Mouse (Mus musculus): ENCODE data around the gene Lamc2.

Gene Lamc2

DNA sequence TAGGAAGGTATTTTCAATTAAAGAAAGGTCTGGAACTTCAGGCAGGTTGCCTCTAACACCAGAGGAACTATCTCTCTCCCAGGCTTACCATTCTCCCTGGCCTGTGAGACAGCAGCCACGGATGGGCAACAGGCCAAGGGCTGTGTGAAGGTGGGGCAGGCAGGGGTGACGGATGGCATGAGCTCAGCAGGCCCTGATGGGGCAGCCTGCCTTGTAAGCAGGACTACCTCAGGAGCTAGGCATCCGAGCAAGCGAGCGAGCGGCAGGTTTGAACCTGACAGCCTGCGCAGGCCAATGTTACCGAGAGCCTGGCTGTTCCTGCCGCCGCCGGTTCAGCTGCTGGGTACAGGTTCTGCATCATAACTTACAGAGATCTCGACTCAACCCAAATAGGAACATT, 11.4 kb downstream of the Lamc2 start:
- peak; percentile 42 for DNase-seq

DNA sequence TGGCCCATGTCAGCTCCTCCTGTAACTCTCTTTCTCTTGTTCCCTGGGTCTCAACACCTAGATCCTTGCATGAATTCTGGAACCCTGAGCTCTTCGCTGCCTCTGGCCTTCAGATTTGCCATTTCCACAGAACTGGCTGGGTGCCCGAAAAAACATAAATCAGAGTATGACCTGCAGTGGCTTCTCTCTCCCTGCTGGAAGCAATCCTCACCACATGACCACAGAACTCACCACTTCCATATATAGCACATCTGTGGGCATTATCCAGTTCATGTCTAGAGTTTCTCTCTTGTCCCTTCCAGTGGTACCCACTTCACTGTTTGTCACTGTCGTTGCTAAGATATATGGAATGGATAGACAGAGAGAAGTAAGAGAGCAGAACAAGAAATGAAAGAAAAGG, 13.0 kb downstream of the Lamc2 start:
- no peak for DNase-seq

DNA sequence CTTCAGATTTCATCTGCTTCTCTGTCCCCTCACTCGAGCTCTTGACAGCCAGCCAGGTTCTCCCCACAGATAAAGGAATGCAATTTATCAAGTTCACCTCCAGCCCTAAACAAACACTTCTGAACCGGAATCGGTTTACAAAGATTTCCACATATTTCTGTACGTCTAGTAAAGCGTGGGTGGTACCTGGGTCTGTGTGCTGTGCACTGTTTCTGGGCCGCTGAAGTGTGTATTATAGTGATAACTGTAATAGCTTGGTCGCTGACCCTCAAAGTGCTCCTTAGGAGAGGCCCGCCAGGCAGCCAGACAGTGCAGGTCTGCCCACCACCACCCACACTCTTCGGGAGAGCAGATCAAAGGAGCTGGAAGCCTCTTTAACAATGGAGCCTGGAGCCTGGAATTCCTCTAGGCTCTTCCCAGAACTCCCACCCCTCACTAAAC, 13.9 kb downstream of the Lamc2 start:
- no peak for DNase-seq

DNA sequence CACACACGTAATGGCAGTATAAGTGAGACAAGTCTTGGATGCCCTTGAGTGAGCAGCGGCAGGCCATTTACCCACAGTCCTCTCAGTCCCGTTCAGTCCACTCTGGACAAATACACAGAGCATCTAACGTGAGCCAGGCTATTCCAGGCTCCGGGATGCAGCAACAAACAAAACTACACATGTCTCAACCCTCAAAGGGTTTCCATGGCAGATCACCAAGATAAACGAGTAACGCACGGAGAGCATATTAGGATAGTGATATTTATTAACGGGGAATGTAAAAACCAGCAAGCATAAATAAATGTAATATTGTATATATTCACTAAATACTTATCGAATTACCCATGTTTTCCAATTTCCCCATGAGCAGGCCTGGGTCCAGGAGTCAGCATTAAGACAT, 15.2 kb downstream of the Lamc2 start:
- DNase-seq, result no peak

DNA sequence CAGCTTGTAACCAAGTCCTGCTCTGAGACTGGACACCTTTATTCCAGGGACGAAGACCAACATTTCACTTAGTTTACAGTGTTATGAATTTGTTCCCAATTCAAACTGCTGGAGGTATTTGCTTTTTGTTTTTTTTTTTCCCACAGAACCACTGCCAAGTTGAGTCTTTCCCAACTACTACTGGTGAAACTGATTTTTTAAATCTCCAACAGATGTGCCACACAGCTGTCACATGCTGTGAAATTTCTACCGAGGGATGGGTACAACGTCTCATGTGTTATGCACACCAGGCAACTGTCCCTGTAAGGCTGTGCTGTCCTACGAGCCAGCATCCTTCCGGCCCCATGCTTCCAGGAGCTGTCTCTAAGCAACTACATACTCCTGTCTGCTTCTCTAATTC, 18.0 kb downstream of the Lamc2 start:
- no peak for DNase-seq

DNA sequence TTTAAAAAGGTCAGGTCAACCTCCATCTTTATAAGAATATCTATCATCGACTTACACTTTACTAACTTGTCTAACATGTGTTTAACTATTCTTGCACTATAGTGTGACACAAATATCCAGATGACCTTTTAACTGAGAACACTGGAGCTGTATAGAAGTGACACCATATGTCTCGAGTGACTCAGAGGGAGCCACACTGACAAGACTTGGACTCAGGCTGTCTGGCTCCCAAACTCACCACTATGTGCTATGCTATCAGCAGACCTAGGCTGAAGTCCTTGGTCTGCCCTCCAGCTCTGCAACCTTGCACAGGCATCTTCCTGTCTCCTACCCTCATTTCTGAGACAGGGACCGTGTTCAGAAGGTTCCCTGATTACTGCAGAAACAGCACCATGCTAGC, 22.4 kb downstream of the Lamc2 start:
- no peak for DNase-seq

DNA sequence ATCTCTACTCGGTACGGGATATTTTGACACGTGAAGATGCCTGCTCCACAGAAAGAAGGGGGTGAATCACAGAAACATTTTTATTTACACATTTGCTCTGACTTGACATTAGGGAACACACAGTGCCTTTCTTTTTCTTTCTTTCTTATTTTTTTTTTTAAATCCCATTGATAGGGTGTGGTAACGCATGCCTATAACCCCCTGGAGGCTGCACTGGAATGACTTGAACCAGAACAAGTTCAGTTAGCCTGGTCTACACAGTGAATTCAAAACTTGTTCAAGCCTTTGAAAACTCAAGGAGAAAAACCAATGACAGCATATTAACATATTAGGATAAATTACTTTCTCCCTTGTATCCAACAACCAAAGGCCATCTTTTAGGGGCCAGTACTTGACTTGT, 27.1 kb downstream of the Lamc2 start:
- no peak for DNase-seq

DNA sequence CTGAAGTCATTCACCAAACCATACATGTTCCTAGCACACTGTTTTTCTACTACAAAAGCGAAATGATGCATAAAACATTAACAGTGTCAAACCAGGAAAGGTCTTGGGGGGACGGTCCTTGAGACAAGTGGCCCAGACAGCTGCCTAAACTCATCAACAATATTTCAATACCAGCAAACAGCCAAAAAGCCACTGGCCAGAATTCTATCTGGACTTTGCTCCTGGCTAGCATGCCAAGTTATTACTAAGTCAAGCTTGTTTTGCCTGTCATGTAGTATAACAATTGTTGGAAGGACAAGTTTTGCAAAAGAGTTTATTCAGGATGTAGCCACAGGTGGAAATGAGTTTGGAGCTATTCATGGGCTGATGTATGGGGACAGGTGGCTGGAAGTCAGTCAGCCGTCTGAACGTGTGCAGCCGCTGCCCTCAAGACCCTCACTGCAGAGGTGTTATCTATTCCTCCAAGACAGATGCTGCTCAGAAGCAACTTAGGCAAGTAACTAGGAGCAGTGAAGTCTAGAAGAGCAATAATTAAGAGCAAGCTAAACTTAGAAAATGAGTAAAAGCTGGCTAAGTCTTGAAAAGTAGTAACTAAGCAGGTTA, 29.1 kb downstream of the Lamc2 start:
- no peak for DNase-seq

DNA sequence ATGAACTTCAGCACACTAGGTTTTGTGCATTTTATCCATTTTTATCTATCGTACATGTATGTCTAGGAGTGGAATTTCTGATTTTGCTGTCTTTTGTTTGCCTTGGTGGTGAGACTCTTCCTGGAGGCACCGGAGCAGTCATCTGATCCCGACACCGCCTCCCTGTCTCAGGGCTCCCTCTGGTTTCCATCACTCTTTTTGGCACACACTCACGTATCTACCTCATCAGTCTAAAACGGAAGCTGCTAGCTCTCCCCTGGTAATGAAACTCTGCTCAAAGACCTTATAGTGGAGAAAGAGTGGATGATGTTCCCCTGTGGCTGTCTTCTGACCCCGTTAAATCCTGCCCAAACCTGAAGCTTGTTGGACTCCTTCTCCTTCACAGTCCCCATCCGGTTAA, 30.9 kb downstream of the Lamc2 start:
- no peak for DNase-seq

DNA sequence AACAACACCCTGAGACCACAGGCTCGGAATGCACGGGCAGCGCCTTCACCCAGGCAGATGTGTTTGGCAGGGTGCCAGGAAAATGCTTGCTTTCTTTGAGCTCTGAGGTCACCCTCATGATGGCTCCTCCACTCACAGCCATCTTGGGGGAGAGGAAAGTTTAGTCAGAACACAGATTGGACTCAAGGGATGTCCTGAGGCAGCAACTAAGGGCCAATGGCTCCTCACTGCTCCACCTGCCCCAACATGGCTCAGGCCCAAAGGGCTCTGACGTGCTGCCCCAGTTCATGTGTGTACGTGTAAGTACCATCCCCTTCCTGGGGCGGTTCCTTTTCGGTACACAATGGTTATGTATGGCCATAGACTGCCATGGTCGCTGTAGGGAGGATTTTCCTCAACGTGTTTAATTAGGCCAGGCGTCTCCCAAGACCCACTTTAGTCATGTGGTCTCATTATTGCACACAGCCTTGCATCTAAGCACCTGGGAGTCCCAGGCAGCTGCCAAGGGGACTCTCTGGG, 32.6 kb downstream of the Lamc2 start:
- no peak for DNase-seq

DNA sequence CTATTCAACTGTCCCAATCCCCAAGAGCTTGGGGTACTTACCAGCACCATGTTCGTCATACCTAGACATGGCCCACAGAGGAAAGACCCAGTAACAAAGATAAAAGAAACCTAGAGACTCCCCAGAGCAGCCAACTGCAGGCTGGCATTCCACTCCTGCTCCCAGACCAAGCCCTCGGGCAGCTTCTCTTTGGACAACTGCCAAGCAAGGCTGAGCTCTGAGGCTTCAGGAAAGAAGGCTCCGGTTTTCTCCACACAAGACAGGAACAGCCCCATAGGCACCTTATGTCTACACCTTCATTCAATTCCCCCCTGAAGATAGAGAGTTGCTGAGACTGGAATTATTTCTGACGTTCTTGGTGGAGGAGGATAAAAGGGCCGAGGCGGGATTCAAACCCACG, 33.7 kb downstream of the Lamc2 start:
- DNase-seq, result no peak

DNA sequence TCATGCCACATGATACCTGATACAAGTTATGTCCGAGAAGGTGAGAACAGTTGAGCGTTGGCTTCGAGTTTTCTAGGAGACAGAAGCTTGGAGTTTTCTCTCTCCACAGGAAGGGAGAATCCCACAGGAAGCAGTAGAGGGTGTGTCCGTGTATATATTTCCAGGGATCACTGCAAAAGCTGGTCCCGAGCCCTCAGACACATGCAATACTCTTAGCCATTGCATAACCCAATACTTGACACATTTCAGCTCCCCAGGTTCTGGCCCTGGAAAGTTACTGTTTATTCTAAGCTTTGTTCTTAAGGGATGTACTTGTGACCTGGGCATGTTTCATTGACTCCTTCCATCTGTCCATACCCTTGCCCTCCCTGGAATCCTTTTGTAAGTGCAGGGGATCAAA, 40.5 kb downstream of the Lamc2 start:
- no peak for DNase-seq

DNA sequence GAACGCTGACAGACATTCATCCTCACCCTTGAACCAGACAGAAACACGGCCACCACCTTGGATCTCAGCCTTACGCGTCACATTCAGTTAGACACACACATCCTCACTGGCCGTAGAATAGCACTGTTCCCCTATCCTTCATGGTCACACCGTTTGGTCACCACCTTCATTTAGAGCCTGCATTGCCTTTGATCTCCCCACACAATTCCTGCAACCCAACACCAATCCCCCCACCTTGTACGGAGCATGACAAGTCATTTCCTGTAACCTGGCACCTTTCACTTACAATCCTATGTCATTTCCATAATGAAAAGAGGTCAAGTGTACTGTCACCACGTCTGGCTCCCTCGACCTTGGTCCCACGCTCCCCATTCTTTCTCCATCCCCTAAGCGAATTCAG, 42.2 kb downstream of the Lamc2 start:
- no peak for DNase-seq

DNA sequence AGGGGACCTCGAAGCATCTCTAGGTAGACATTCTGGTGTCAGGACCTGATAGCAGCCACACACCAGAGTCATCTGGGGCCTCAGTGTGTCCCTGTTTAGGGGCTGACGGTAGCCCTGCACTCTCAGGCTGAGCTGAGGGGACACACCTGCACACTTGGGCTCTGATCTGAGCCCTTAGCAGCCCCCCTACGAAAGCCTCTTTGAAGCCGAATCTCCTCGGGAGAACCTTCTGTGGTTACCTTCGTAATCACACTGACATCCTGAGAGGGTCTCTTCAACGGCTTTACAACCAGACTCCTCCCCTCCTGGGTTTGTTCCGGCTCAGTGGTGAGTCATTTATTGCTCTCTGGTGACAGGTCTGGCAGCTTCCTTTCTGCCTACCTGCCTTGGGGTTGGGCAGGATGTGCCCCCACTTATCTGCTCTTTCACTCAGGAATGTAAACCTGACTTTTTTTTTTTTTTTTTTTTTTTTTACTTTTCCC, 45.5 kb downstream of the Lamc2 start:
- no peak for DNase-seq

DNA sequence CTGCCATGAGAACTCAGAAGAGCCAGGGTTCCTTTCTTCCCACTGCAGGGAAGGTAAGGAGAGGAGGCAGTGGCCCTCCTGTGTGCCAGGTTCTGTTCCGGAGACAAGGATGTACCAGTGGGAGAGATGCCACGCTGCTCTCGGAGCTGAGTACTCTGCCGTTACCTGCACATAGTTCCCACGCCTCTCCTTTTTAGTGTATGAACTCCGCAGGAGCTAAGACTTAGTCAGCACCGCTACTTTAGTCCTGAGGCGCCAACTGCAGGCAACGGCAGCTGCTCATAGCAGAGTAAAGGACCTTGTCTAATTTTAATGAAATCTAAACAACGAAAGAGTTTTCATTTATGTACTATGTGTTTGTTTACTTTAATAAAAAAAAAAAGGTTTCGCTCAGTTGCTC, 46.0 kb downstream of the Lamc2 start:
- no peak for DNase-seq

DNA sequence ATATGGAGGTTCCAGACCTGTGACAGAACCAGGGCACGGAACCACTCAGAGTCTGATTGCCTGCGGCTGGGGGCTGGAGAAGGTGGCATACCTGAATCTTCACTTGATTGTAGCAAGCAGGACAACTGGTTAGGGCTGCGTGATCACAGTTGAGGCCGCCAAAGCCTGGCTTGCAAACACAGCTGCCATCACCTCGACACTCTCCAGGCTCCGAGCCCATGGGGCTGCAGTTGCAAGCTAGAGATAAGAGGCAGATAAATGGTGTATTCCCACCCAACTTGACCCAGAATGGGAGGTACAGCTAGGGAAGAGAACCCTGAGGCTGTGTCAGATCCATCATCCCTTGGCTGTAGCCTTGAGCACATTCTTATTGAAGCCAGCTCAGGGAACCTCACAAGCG, 46.6 kb downstream of the Lamc2 start:
- DNase-seq, result no peak

DNA sequence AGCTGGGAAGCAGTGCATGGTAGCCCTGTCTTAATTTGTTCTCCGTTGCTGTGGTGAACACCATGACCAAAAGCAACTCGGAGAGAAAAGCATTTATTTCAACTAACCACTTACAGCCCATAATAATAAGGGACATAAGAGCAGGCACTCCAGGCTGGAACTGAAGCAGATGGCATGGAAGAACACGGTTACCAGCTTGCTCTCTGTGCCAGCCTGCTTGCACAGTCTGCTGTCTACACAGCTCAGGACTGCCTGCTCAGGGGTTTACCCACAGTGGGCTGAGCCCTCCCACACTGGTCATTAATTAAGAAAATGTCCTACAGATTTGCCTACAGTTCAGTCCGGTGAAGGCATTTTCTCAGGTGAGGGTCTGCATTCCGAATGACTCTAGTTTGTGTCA, 47.8 kb downstream of the Lamc2 start:
- DNase-seq, result no peak

DNA sequence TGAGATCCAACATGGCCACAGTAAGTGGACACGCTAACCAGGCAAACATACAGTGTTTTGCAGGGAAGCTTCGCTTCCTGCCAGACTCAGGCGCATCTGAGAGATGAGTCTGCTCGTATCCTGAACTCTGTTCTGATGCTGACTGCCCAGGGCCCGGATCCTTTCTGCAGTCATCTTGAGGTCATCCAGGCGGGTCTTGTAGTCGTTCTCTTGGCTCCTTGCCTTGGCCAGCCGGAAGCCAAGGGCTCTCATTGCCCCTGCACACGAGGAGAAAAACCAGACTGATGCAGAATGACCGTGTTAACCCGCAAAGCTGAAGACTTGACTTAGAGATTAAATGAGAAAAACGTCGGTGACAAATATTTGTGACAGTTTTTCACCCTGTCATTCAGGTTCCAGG, 49.6 kb downstream of the Lamc2 start:
- no peak for DNase-seq

DNA sequence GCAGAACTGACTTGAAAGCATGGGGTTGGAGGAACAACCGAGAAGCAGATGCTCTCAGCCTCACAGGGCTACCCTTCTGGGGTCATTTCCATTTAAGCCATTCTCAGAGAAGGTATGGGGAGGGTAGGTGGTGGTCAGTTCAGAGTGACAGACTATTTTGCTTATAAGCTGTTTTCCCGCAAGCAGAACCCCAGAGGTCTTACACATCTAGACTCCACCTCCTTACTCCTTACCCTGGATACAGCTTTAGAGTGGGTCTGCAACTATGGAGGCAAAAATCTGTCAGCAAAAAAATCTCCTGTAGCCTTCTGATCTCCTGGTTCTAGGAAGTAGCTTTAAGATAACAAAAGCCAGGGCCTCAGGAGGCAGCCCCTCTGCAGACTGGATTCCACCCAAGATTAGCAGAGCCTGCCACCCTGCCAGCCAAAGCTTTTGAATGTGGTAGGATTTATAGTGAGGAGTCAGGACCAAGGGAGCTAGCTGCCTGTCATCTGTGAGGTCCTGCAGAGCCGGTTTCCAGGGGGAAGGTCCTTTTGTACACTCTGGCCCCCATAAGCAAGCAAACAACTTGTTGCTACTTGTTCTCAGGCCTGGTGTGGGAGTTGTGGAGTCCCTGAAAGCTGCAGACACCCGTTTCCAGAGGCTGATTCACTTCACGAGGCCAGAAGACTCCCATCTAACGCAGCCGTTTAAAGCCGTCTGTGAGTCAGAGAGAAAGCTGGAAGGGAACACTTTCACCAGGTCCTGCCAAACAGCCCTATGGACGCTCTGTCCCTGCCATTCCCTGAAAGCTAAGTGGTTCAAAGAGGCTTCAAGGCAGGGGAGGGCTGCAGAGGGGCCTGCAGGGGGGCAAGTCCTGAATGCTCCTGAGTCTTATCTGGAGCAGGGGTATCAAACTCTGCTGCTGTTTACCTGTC, 52.1 kb downstream of the Lamc2 start:
- no peak for DNase-seq

DNA sequence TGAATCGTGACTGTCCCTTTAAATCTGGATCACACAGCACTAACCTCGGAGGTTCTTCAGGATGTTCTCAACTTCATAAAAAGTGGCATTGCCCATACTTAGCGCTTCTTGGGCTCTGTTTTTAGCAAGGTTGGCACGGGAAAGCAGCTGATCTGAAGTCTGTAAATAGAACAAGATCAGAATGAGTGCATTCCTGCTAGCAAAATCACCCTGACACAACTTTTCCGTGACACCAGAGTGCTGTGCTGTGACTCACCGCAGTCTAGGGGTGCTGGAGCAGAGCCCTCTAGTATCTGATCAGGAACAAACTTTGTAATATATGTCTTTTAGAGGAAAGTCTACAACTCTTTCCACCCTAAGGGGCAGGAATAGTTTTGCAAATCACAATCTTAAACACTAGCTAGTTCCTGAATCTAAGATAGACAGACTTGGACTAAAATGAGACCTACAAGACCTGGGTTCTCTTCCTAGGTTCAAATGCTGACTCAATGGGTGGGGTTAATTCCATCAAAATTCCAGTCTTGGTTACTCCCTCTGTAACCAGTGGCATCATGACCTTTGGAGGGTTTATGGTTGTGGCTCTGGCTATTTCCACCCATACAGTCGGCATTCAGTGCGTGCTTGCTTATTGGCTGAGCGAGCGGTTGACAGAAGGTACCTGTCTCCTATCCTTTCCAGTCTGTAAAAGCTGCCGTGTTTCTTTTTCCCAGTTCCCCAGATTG, 56.1 kb downstream of the Lamc2 start:
- no peak for DNase-seq

DNA sequence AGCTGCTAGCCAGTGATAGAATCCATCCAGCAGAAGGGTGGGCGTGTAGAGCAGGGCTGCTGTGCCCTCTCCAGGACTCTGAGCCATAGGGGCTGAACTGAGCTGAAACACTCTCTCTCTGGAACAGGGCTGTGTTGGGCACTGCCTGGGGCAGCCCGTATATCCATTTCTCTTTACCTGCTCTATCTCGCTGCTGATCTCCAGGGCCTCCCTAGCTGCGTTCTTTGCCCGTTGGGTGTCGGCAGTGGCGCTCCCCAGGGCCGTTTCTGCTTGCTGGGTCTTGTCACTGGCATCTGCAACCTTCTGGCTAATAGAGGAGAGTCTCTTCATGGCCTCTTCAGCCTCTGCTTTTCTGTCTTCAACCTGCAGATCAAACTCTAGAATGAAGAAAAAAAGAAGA, 57.5 kb downstream of the Lamc2 start:
- no peak for DNase-seq

DNA sequence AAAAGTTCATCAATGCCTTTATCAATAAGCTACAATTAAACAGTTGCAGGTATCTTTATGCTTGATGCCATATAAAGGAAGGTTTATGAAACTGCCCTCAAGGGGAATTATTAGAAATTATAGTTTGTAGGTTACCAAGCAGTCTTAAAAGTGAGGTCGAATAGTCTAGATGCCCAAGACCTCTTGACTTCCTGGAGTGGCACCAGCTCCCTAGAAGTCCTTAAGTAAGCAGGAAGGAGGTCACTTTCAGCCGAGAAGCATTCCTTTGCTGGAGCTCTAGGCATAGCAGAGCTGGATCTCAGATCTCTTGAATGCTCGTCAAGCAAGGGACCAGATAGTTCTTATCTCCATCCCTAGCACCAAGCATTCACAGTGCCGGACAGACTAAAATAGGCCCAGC, 58.6 kb downstream of the Lamc2 start:
- no peak for DNase-seq

DNA sequence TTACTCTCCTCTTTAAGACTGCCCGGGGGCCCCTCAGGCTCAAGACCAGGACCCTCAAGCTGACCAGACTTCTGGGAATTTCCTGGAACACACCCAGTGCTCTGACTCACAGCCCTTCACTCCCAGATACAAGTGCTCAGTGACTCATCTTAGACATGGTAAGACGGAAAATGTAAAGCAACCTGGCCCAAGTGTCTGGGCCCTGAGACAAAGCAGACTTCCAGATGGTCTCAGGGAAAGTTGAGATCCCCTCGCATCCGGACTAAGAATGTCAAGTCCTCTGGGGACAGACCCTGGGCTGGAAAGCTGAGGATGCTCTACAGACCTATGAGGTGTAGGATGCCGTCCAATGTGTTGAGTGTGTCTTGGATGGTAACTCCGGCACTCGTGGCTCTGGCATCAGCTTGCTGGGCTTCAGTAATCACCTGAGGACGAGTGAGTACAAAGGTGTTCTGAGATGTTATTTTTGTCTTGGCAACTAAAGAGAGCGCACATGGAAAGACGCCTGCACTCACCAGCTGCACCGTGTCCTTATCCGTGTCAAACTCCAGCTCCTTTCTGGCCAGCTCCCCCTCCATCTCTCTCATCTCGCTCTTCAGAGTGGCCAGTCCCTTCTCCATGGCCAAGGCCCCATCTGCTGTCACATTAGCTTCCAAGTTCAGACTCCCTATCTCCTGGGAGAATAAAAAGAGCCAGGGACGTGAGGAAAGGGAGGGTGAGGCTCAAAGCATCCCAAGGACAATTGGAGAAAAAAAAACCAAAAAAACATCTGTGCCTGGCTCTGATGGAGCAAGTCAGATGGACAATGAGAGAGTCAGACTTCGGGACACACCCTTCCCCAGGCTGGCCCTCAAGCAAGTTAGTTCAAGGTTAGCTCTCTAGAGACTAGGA, 59.5 kb downstream of the Lamc2 start:
- no peak for DNase-seq
